Mouse (Mus musculus) bone marrow macrophage, adult 2 months (primary cell): ENCODE results near the gene Olfr1412.

ENCODE experiments used
- CTCF ChIP-seq: IDR thresholded peaks from 2 replicates; pipeline ENCODE4 v1.5.1; 2012; ENCODE audit warnings: low read depth, mild to moderate bottlenecking, low read length, moderate library complexity
- POLR2A ChIP-seq: IDR thresholded peaks from 2 replicates; pipeline ENCODE4 v1.6.1; 2012; ENCODE audit warnings: mild to moderate bottlenecking, low read depth, low read length, borderline replicate concordance

GRCm38 (mm10) chr1:92632196-92632595 lies 46.6 kb downstream of the Olfr1412 start:
- TF ChIP-seq CTCF, result no peak
- TF ChIP-seq POLR2A, result no peak
